Mouse (Mus musculus) ovary, postnatal 10 days (tissue): Measurements from ENCODE around the gene Slf2.
A peak's percentile ranks its signal among the peaks of the same experiment; 100 is the strongest.

Experiments
- DNase-seq: peaks from one replicate; pipeline ENCODE4 v3.0.0; 2022; ENCODE audit warnings: low spot score

The Slf2 gene

DNA sequence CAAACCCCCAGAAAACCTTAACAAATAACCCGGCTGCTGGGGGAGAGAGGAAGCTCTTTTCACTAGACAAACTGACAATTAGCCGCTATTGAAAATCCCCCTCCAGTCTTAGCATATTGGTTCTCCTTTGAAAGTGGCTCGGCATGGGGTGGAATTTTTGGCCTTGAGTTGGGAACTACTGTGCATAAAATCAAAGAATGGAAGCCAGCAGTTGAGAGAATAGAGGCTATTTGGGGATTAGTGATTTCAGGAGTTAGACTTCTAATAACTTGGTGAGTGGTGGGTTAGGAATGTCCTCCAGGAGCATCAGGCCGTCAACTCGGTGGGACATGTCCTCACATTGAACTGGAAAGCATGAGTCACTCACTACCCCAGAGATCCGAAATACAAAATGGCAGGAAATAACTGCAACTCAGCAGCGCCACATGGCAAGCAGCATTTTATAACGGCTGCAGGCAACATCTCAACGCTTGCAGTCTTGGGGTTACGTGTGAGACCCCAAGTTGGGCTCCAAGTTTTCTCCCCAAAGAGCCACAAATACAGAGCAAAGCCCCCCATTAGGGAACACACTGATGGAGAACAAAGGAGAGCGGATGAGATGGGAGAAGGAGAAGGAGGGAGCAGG is 22.0 kb upstream of the Slf2 start:
- DNase-seq, result no peak

GRCm38 (mm10) chr19:44914481-44915249 is 16.3 kb upstream of the Slf2 start:
- DNase-seq, result no peak

DNA sequence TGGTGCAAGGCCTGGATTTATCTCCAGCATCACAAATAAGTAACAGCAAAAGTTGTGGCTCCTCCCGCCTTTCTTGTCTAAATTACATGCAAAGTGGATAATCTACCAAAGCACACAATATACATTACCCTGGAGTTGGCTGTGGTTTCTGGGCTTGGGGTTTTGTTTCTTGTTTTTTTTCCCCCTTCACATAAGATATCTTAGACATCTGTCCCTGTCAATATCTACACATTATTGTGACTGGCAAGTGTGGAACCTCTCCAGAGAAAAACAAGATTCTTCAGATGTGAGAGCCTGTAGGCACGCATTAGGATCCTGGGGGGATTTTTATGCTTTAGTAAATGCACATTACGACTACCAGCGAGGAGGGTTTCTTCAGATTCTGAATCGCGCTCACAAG is 12.8 kb upstream of the Slf2 start:
- no peak for DNase-seq

GRCm38 (mm10) chr19:44921466-44922139 is 9.3 kb upstream of the Slf2 start:
- DNase-seq, result no peak

DNA sequence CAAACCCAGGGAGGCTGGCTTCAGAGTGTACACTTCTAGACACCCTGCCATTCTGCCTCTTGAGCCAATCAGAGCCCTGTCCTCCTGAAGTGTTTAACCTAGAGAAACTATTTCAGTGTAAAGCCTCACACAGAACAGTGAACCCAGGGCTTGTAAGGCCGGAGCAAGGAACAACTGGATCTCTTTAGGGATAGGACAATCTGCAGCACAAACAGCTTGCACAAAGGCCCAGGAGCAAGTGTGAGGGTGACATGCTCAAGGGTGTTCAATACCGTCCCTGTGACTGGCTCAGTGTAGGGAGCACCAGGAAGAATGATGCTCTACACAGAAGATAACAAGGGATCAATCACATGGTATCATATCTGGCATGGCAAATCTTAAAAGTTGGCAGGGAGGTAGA is 8.4 kb upstream of the Slf2 start:
- no peak for DNase-seq

GRCm38 (mm10) chr19:44924699-44925098 is 6.3 kb upstream of the Slf2 start:
- DNase-seq, result no peak

DNA sequence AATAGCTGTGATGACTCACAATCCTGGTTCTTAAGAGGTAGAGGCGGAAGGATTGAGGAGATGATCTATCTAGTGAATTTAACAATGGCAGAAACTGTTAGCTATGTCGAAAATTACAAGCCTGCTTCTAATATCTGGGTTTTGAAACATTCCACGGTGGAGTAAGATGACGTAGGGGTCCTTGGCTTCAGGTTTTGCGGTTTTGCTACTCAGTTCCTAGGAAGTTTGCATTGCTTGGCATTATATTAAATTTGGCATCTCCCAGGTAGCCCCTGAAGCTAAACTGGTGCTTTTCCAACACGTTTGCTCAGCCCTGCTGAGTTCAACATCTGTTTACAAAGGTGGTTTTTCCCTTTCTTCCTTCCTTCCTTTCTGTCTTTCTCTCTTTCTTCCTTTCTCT is 4.2 kb upstream of the Slf2 start:
- DNase-seq, result no peak

DNA sequence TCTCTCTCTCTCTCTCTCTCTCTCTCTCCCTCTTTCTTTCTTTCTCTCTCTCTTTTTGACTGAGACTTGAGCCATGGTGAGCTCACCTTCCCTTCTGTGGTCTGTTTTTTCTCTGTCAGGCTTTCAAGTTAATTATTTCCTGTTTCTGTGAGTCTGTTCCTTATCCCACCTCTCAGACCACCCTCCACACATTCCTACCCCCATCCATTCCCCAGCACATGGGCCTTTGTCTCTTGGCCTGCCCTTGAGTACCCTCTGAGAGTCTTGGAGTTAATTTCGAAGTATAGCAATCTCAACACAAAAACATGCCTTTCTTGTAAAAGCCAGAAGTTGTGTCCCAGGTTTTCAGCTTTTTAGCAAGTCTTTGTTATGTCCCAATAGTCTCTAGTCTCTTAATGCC is 3.7 kb upstream of the Slf2 start:
- no peak for DNase-seq

DNA sequence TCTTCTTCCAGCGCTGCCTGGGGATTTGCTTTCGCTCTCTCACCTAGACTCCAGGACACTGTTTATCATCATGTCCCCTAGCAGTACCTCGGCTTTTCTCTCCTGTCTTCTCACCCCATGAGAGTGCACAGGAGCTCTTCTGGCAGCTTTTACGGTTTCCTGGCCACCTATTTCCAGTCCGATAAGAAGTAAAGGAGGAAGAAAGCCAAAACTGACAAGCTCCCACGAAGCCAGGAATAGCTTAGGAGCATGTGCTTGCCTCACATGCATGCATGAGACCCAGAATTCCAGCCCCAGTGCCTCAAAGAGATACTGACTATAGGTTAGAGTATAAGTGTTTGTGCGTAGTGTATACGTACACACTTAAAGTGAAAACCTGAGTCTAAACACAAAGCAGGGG is 2.8 kb upstream of the Slf2 start:
- DNase-seq, result no peak

GRCm38 (mm10) chr19:44929251-44929650 is 1.7 kb upstream of the Slf2 start:
- no peak for DNase-seq

DNA sequence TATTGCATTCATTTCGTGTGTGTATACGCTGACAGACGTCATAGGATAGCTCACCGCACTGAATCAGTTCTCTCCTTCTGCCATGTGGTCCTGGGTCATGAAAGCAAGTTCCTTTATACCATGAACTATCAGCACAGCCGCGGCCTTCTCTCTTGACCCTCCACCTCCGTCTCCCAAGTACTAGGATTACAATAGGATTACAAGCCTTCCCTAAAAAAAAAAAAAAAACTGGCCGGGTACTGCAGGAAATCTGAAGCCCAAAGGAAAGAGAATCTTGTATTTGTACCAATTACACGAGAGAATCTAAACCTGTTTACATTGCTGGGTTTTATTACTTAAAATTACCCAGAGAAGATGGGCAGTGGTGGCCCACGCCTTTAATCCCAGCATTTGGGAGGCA is 1.3 kb upstream of the Slf2 start:
- no peak for DNase-seq

DNA sequence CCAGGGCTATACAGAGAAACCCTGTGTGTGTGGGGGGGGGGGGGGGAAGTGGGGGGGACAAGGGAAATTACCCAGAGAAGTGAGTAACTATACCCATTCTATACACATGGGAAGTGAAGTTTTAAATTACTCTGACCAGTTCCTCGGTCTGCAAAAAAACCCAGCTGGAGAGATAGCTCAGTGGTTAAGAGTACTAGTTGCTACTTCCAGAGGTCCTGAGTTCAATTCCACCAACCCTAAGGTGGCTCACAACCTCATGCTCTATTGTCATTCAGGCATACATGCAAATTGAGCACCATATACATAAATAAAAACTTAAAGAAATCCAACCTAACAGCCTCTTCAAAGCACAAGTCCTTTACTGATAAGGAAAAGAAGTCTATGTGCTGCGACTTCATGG is 829 bp upstream of the Slf2 start:
- no peak for DNase-seq

DNA sequence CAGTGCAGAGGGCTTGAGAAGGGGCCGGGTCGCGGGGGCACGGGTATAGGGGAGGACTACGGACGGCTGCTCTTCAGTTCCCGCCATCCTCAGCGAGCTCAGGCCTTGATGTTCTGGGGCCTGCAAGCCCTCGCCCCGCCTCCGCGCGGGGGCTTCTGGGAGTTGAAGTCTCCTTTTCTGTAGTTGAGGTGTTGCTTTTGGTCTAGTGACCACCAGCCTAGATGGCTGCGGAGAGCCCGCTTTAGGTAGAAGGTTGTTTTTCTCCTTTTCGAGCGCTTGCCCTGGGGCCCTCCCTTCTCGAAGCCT is 456 bp downstream of the Slf2 start:
- peak; percentile 67 for DNase-seq

GRCm38 (mm10) chr19:44932051-44932450 is 1.1 kb downstream of the Slf2 start:
- no peak for DNase-seq

DNA sequence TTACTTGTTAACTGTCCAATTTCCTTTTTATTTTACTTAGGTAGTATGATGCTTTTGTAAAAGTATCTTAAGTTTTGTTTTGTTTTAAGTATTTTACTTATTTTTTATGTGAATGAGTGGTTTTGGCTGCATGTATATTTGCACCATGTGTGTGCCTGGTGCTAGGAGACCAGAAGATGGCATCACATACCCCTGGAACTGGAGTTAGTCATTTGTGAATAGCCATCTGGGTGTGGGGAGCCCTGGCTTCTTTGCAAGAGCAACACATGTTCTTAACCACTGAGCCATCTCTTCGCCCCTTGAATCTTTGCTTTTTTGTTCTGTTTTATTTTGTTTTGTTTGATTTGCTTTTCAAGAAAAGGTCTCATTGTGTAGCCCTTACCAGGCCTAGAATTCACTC is 2.2 kb downstream of the Slf2 start:
- no peak for DNase-seq

DNA sequence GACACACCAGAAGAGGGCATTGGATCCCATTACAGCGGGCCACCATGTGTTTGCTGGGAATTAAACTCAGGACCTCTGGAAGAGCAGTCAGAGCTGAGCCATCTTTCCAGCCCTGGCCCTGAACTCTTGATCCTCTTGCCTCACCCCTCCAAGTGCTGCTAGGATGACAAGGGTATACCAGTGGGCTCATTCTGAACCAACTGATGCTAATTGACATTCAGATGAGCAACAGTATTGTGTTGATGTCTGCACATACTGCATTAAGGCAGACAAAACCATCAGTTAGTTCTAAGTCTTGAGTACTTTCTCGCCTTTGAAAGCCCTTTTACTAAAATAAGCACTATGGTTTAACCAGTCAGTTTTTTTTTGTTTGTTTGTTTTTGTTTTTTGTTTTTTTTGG is 28.7 kb downstream of the Slf2 start:
- DNase-seq, result no peak

DNA sequence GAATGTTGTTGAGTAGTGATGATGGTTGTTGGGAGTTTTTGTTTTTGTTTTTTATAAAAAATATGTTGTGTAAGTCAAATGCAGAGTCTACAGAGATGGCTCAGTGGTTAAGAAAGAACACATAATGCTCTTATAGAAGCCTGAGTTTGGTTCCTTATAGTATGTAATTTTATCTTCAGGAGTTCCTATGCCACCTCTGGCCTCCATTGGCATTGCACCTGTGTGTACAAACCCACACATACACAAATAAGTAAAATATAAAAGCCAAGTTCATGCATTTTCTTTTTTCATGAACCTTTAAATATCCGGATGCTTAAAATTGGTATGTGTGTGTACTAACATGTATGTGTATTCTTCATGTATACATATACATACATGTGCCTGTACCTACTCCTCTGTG is 35.0 kb downstream of the Slf2 start:
- no peak for DNase-seq

- DNase-seq, result no peak
These were observed 37.4 kb downstream of the Slf2 start for GRCm38 (mm10) chr19:44968329-44968728.

GRCm38 (mm10) chr19:44976636-44977035 is 45.7 kb downstream of the Slf2 start:
- no peak for DNase-seq

GRCm38 (mm10) chr19:44977148-44977547 is 46.2 kb downstream of the Slf2 start:
- DNase-seq, result no peak

- DNase-seq, result no peak
These were observed 49.8 kb downstream of the Slf2 start for GRCm38 (mm10) chr19:44980787-44981186.

DNA sequence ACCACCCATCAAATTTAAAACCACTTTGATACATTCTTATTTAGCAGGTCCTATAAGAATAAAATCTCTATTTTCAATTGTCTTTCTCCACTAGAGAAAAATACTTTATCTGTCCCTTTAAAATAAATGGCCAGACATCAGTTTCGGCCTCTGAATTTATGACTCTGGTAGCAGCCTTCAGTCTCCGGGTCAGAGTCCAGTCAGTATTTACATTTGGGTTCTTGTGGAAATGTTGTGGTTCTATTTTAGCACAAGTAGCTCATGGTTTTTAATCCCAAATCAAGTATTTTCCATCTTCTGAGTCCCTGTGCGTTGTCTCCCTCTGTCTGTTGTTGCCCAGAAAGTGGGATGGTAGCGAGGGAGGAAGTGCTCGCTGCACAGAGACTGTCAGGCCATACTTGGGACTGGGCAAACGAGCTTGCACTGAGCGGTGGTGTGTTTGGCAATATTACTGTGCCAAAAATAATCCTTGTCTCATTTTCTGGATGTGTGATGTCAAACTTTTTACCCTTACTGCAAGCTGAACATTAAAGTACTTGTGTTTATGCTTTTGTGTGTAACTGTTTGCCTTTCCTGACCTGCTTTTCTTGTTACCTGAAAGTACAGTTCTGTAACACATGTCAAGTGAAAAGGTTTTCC is 51.6 kb downstream of the Slf2 start:
- DNase-seq, result no peak

- DNase-seq, result no peak
These were observed 52.4 kb downstream of the Slf2 start for GRCm38 (mm10) chr19:44983366-44983765.
